Mouse (Mus musculus): ENCODE data around the gene Acsm1.
"Not testable (repeated sequence)": the region's sequence is repeated elsewhere in the genome, so short reads cannot be mapped to it uniquely, and the experiment has no call there.

The Acsm1 gene

GRCm38 (mm10) chr7:119606664-119607076, at the start of gene Acsm1:
Gene Acsm1, plus strand, starts transcription at chr7:119607026.
- DNase-seq = no peak

GRCm38 (mm10) chr7:119559789-119560451, 46.9 kb upstream of the Acsm1 start:
- no peak for DNase-seq

GRCm38 (mm10) chr7:119560452-119560835, 46.4 kb upstream of the Acsm1 start:
- no peak for DNase-seq

- DNase-seq = no peak
Measured at GRCm38 (mm10) chr7:119561441-119561840, 45.4 kb upstream of the Acsm1 start.

- not testable (repeated sequence) for DNase-seq
Measured at GRCm38 (mm10) chr7:119562476-119562875, 44.4 kb upstream of the Acsm1 start.

- DNase-seq = no peak
Measured at GRCm38 (mm10) chr7:119594530-119595107, 12.2 kb upstream of the Acsm1 start.

- DNase-seq = no peak
Measured at GRCm38 (mm10) chr7:119595306-119595705, 11.5 kb upstream of the Acsm1 start.

- no peak for DNase-seq
Measured at GRCm38 (mm10) chr7:119596536-119596935, 10.3 kb upstream of the Acsm1 start.

- DNase-seq = no peak
Measured at GRCm38 (mm10) chr7:119601195-119601953, 5.5 kb upstream of the Acsm1 start.

GRCm38 (mm10) chr7:119601954-119602317, 4.9 kb upstream of the Acsm1 start:
- no peak for DNase-seq

- DNase-seq = no peak
Measured at GRCm38 (mm10) chr7:119604903-119605483, 1.8 kb upstream of the Acsm1 start.

GRCm38 (mm10) chr7:119605926-119606663, 731 bp upstream of the Acsm1 start:
- no peak for DNase-seq

- no peak for DNase-seq
Measured at GRCm38 (mm10) chr7:119607796-119608515, 1.1 kb downstream of the Acsm1 start.

GRCm38 (mm10) chr7:119616531-119616930, 9.7 kb downstream of the Acsm1 start:
- DNase-seq = no peak

- no peak for DNase-seq
Measured at GRCm38 (mm10) chr7:119617593-119617992, 10.8 kb downstream of the Acsm1 start.

- no peak for DNase-seq
Measured at GRCm38 (mm10) chr7:119618209-119618935, 11.5 kb downstream of the Acsm1 start.

GRCm38 (mm10) chr7:119620157-119620556, 13.3 kb downstream of the Acsm1 start:
- DNase-seq = no peak

- no peak for DNase-seq
Measured at GRCm38 (mm10) chr7:119638773-119639172, 31.9 kb downstream of the Acsm1 start.

- no peak for DNase-seq
Measured at GRCm38 (mm10) chr7:119642307-119642706, 35.5 kb downstream of the Acsm1 start.

GRCm38 (mm10) chr7:119667893-119668292, 61.1 kb downstream of the Acsm1 start:
- no peak for DNase-seq

GRCm38 (mm10) chr7:119670395-119670794, 63.6 kb downstream of the Acsm1 start:
- no peak for DNase-seq

- DNase-seq = no peak
Measured at GRCm38 (mm10) chr7:119670925-119671324, 64.1 kb downstream of the Acsm1 start.

All from spleen, adult 18-20 months (tissue).